Mouse (Mus musculus) right cerebral cortex, adult 18-20 months (tissue): ENCODE data around the gene Col13a1.

Experiments used
- DNase-seq: peaks from one replicate; pipeline ENCODE4 v3.0.0; 2022; ENCODE audit warnings: mixed read lengths

Gene Col13a1

DNA sequence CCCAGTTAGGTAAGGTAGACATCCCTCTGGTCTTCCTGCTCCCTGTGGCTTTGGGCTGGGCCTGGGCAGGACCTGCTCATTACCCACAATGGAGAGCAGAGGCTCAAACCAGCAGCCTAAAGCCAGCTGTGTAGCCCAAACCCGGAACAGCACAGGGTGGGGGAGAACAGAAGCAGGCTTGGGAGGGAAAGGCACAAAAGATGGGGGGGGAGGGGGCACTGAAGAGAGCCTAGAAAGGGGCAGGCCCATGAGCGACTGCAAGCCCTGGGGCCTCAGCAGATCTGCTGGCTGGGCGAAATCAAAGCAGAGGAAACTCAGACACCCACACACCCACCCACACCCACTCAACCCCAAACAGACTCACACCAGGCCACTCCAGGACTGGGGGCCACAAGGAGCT, 11.7 kb downstream of the Col13a1 start:
- no peak for DNase-seq

DNA sequence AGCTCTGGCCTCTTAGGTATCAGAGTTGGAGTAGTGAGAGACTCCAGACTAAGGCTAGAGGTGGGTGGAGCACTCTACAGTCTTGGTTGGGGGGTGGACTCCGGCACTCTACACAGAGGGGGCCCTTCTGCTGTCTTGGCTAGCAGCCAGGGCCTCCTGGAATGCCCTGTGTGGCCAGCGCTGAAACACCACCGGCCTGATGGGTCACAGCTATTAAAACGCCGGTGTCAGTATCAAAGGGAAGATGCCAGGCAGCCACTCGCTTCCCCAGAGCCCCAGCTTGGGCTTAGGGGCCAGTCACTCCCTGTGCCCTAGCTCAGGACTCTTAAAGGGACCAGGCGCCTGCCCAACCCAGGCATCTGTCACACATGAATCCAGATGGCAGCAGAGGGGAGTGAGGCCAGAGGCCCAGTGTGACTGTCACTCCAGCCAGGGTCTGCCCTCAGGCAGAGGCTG, 13.5 kb downstream of the Col13a1 start:
- no peak for DNase-seq

DNA sequence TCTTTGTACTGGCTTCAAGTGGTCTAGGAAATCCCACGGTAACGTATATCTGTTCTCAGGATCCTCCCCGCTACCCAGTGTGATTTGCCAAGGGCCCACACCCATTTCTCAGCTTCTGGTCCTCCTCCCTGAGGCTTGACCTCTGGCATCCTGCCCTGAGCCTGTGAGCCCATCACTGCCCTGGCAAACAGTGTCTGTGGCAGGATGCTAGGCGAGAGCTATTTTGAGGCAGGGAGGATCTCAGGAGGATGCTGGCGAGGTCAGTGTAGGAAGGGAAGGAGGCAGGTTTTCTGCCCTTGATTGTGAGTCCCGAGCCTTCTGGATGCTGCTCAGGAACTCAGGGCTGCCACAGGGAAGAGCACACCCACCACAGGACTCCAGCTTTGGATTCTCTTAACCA, 22.2 kb downstream of the Col13a1 start:
- DNase-seq: no peak

DNA sequence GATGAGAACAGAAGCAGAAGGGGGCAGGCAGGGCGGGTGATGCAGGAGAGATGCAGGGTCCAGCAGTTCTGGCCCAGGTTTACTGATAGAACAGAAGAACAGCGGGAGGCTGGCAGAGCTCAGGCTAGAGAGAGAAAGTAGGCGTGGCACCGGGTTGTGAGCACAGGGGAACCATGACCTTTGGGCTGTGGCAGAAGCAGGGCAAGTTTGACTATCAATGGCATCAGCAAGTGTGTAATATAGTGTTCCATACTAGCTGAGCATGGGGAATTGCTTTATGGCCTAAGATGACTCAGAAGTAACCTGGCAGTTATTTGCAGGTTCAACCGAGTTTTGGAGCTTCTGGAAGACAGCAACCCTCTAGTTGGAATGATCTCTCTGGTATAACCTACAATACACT, 25.0 kb downstream of the Col13a1 start:
- no peak for DNase-seq

DNA sequence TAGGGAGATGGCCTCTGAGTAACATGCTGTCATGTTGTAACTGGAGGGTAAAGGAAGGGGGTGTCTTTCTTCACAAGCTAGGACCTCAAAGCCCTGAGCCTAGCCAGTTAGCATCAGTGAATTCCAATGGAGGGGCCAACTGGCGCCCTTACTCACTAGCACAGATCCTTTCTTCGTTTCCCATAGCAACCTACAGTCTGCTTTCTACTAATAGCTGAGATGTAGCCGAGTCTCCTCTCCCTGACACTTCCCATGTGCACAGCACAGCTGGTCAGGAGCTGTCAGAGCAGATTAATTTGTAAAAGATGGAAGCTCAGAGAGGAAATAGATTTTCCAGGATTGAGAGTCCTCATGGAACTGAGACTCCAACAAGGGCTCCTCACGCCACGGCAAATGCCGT, 29.4 kb downstream of the Col13a1 start:
- DNase-seq: peak; percentile 4

DNA sequence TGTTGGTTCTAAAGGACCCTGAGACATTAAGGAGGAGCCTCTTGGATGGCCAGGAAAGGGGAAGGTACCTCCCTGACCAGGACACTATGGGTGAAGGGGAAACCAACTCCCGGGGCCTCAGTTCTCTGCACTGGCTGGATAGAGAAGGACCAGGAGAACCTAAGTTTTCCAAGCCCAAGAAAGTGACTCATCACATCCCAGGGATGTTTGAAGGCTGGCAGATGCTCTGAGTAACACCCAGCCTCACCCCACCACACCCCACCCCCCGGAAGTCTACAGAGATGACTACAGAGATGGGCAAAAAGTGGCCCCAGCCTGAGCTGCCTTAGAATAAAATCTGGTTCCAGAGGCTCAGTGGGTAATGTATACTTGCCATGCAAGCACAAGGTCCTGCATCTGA, 34.5 kb downstream of the Col13a1 start:
- DNase-seq: no peak

DNA sequence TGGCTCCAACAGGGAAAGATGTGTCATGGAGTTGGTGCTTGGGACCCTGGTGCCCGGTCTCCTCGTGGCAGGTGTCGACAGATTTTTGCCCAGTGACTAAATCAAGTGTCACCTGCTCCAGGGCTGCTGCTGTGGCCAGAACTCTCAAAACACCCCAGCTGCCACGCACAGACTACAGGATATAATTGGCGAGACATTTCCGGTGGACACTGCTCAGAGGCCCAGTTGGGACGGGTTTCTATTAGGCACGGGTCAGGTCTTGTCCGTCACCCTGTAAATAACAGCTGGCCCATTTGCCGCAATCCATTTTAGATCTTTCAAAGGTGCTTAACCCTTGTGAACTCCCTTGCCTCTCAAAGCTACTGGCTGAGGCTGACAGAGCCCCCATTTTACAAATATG, 35.4 kb downstream of the Col13a1 start:
- no peak for DNase-seq

DNA sequence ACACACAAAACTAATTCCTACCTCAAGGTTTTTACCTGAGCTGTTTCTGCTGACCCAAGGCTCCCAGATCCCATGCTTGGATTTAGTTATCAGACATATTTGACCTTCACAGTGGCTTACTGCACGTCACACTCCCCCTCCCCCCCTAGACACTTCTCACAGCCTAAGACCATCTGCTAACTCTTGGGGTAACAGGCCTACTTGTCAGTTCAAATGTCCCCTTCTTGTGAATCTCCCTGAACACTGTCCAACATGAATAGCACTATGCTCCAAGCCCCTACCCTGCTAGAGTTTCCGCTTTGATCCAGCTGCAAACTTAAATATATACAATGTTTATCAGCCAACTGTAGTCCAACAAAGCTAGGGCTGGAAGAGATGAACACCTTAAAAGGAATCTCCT, 36.2 kb downstream of the Col13a1 start:
- DNase-seq: no peak

DNA sequence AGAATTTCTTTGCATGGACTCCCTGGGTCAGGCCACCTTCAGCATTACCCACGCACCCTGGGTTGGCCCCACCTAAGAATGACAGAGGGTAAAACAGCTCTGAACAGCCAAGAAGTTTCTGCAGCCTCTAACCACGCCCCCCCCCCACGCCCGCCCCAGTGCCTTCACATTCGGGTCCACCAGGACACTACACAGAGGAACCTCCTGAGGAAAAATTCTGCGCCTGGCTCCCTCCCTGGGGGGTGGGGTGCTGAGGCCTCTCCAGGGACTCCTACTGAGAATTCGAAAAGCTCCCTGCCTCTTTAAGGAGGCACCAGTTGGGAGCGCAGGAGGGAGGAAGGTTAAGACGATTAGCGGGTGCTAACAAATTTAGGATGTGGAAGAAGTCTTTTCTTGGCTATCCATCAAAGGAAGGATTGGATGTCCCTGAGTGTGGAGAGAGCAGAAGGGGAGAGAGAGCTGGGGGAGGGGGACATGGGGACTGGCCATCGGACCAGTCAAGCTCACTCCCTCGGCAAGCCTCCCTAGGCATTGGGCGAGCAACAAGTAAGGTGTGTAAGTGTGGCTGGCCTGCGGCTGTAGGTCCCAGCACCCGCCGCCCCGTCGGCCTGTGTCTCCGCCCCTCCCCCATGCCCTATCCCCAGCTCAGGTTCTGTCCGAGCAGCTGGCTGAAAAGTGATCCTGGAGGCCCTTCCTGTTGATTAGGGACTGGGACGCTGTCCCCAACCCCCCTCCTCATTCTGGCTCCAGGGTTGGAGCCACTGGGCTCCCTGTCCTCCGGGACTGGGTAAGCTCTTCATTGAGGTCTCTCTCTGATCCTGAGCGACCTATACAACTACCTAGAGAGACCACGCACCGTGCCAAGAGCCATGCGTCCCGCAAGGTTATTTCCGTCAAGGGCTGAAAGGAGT, 42.4 kb downstream of the Col13a1 start:
- no peak for DNase-seq

DNA sequence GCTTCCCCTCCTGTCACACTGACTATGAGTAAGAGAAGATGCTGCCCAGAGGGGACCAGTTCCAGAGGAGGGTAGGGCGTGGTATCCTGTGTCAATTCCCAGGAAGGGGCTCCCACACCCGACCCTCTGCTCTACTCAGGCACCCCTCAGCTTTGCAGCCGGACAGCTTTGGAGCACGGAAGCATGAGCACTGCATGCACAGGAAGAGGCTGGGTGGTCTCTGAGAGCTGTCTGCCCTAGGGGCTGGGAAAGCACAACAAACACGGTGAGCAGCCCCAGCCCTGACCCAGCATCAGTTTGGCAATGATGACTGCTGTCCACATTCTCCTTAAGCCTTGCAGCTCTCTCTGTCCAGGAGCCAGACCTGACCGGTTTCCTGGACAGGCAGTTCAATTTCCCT, 47.2 kb downstream of the Col13a1 start:
- DNase-seq: no peak

DNA sequence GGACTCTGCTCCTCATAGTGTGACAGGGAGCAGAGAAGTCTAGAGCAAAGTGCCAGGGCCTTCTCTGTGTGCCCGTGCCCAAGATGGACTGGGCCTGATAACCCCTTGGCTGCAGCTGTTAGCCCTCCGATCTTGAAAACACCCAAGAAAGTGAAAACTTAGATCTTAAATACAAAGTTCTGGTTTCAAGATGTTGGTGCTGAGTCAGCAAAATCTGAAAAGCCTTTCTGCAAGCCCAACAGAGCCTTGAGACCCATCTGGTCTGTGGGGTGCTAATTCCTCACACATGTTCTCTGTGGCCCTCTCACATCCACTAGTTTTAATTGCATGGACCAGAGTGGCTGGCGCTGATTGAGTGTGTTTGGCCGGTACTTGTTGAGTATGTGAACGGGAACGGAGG, 49.0 kb downstream of the Col13a1 start:
- DNase-seq: no peak

DNA sequence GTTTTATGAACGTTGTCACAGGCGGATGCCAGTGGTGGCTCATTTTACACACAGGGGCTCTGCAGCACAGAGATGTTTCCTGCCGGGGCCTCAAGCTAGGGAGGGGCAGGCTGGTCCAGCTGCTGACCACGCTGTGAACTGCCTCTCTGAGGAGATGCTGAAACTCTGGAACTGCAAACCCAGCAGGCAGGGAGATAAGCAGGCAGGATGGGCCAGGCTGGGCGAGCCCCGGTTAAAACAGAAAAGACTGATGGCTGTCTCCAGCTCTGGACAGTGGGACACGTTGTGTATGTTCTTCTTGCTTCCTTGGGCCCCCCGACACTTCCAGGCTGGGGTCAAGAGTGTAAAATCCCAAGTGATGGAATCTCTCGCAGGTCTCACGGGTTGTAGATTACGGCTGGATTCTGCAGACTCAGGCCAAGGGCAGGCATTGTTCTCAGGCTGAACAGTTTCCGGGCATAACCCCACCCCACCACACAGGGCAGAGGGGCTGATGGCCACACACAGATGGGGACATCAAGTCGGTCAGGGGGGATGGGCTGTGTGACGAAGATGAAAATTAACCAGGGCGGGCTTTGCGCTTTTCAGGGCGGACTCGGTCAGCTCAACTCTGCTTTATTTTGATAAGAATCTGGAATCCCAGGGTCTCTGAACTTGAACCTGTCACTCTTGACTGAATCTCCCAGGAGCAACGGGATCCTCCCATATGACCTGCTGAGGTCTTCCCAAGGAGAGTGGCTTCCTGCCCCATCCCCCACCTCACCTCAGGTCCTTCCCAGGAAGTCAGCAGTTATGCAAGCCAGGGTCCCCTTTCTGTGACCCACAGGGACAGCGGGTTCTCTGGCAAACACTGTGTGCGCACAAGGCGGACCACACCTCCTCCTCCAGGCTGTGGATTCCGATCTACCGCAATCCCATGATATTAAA, 49.9 kb downstream of the Col13a1 start:
- no peak for DNase-seq

DNA sequence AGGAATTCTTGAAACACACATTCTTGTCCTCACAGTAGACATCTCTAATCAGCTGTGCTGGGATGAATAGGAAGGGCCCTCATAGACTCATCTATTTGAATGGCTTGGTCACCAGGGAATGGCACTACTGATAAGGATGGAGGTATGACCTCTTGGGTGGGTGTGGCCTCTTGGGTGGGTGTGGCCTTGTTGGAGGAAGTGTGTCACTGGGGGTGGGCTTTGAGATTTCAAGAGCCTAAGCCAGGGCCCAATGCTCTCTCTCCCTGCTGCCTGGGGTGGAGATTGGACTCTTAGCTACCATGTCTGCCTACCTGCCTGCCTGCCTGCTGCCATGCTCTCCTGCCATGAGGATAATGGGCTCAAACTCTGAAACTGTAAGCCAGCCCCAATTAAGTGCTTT, 53.2 kb downstream of the Col13a1 start:
- no peak for DNase-seq

DNA sequence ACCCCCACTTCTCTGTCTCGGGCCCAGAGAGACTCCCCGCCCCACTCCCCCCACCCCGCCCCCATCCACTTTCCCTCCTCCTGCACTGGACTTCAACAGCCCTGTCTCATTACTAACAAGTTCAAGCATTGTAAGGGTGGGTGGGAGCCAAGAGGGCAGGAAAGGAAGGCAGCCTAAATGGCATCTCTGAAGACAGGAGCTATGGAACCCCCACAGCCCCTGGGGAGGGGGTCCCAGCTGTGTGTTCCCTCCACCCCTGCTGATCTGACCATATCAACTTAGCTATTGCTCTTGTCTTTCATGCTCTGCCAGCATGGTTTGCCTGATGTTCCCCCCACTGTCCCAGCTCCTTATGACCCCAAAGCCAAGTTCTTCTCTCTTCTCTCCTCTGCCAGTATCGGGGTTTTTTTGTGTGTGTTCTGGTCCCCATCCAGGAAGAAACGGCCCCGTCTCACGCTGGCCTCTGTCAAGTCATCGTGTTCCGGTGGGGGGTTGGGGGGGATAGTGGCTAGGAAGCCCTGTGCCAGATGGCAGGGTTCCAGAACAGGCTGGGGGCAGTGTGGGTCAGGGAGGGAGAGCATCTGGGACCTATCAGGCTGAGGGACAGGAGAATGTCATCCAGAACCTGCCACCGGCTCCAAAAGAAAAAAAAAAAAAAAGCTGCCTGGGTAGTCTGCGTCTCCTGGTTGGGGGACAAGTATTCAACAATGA, 58.1 kb downstream of the Col13a1 start:
- no peak for DNase-seq

DNA sequence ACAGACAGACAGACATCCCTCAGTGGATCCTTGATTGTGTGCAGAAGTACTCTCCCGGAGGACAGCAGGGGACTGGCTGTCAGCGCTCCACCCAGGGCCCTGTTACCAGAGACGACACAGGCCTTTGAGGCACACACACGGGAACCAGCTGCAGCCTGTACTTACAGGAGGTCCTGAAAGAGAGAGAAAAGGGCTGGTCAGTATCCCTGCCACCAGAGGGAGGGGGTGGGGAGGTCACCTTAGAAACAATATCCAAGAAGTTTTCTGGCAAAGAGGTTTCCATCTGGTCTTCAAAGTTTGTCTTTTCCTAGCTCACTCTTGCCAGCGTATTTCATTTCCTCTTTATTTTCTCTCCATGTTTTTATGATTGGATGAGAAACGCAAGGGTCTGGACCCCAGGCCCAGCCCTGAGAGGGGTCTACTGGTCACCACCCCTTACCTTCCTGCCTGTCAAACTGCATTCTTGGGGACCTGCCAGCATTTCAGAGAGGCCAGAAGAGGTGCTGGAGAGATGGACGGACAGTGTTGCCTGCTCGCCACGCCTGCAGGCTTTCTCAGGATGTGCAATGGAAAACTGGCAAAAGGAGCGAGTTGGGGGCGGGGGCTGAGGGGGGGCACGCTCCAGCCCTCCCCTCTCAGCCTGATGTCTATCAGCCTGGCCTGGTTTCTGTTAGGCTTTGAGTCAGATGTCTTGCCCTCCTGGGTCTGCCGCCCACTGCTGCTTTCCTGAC, 58.8 kb downstream of the Col13a1 start:
- no peak for DNase-seq

DNA sequence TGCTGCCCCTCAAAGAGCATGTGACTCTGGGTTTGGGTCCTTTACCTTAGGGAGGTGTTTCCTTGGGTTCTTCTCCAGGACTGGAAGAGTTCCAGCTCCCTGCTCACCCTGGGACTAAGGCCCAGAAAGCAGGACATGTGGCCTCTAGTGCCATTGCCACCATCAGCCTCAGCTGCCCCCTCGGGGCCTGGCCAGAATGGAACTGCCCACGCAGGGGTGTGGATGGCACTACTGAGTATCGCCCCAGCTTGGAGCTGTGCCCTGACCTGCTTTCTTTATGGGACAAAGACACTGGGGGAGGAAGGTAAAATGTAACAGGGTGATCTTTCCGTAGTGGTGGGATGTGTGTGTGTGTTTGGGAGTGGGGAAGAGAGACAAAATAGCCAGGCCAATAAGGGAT, 59.4 kb downstream of the Col13a1 start:
- DNase-seq: no peak

DNA sequence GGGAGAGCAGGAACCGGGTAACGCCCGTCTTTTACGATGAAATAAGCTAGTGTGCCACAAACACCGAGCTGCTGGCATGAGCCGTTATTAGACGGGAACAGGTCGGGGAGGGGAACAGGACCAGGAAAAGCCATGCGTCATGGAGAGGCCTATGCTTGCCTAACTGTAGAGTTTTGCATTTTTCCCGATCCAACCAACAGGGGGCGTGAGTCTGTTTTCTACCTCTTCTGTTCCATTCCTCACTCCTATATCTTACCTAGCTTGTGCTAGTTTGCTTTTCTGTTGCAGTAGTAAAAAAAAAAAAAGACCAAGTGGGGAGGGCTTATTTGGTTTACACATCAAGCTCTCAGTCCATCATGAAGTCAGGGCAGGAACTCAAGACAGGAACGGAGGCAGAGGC, 61.8 kb downstream of the Col13a1 start:
- DNase-seq: no peak

DNA sequence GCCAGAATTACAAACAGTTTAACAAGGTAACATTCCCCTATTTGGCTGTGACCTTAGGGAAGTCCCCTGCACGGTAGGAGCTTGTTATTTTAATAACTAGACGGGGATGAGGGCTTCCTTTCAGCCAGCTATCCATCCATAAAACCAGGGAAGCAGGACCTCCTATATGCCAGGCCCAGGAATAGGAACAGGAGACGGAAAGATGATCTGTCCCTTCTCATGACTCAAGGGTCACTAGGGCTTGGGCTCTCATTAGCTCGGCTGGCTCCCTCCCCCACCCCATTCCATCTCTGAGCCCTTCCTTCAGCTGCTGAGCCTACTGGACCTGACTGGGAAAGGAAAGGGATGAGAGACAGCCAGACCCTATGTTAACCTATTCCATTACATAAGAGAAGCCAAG, 67.1 kb downstream of the Col13a1 start:
- no peak for DNase-seq

DNA sequence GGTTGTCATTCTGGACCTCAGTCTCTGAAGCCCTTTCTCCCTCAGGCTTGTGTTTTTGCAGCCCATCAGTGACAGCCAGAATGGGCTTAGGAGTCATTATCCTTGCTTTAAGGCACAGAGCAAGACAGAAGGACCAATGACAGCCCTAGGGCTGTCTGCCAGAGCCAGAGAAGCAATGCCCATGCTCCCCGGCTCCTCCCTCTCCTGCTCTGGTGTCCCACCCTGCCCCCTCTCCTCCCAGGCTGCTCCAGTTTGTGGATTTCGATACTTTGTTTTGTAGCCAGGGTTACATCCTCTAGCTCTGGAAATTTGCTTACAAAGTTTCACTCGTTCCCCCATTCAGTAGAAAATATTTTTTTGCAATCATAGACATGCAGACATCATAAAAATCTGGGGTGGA, 69.9 kb downstream of the Col13a1 start:
- DNase-seq: no peak

DNA sequence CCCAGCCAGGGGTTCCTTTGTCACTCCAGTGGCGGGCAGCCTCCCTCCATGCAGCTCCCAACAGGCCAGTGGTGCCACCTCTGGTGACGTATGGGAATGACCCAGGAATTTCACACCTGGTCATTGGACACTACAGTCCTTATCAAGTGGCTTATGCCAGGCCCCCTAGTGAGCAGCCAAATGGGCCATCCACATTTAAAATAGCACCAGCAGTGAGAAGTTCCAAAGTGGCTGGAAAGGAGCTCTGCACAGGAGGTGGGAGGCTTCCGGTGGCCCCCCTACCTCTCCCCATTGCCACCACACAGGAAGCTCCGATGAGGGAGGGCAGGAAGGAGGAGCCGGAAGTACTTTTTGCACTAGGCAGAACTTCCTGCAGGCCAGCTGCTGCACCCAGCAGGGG, 72.7 kb downstream of the Col13a1 start:
- no peak for DNase-seq

DNA sequence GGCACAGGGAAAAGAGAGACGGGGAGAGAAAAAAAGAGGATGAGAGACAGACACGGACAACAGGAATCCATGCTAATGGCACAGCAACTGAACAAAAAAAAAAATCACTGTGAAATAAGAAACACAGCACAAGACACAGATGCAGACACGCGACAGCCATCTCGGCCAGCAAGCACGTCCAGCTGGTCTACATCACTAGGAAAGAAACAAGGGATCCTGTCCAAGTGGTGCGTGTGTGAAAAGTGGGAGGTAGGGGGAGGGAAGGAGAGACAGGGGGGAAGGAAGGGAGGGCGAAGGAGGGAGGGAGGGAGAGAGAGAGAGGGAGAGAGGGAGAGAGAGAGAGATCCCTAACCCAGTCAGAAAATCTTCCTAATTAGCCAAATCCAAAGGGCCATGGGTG, 73.6 kb downstream of the Col13a1 start:
- DNase-seq: no peak

DNA sequence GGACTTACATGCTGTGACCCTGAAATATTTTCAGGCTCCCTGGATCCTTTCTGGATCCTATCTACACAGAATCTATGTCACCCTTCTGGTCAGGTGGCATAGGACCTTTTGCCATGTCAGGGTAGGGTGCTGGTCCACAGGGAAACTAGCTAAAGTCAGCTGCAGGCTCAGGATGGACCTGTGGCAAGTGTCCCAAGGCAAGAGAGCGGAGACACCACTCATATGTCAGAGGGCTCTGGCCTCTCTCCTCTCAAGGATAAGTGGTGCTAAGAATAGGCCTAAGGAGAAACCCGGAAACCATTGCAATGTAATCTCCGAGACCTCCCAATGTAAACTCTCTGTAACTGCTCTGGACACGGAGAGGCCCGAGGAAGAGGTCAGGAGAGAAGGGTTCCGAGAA, 80.8 kb downstream of the Col13a1 start:
- DNase-seq: no peak

DNA sequence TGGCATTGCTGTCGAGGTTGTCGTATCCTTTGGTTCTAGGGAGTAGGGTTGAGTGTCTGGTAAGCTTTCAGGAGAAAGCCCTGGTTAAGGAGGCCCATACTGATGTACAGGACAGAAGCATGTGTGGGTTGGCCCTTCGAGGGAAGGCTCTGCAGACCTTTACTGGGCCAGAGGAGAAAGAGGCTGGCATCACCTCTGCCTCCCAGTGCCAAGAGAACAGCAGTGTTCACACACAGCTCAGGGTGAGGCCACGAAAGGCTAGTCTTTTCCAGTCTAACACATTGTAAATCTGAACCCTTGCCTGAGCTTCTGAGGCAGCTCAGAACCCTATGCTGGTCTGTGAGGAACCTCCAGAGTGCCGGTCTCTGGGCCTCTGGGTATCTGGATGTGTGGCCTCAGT, 84.3 kb downstream of the Col13a1 start:
- DNase-seq: no peak
